Mouse (Mus musculus) heart, adult 2 months (tissue): ENCODE results near the gene L3mbtl4.

Experiments
- CTCF ChIP-seq: fragments of 200-600 bp; IDR thresholded peaks from 2 replicates; pipeline ENCODE4 v1.8.1; 2022; ENCODE audit warnings: antibody characterized with exemption, mild to moderate bottlenecking, moderate library complexity
- POLR2A ChIP-seq: fragments of 200-500 bp; IDR thresholded peaks from 2 replicates; pipeline ENCODE4 v1.6.1; 2011; ENCODE audit warnings: mild to moderate bottlenecking, low read depth, low read length, control low read depth; ENCODE audit not compliant: insufficient read depth

GRCm38 (mm10) chr17:68291713-68292364, 18.2 kb downstream of the L3mbtl4 start:
- no peak for TF ChIP-seq CTCF
- no peak for TF ChIP-seq POLR2A
